Mouse (Mus musculus): Measurements from ENCODE around the gene Pip5k1b.

Gene Pip5k1b

GRCm38 (mm10) chr19:24259390-24260351 is 296.0 kb downstream of the Pip5k1b start:
- DNase-seq (ENCODE audit: low spot score), result no peak

DNA sequence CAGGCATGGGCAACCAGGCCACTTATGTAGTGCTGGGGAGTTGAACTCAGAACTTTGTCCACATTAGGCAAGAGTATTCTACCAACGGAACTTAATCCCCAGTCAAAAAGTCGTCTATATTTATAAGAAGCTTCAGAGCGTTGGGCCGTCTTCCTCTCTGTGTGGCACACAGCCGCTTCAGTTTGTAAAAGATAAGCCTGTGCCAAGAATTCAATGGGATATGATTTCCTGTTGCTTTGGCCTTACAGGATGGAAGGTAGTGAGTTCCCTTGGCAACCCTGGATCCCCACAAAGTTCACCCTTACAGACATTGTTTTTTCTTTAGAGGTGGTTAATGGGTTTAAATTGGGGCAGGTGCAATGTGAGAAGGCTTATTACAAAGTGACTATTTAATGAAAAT is 297.3 kb downstream of the Pip5k1b start:
- no peak for DNase-seq (ENCODE audit: low spot score)

GRCm38 (mm10) chr19:24257962-24258361 is 297.7 kb downstream of the Pip5k1b start:
- no peak for DNase-seq (ENCODE audit: low spot score)

- no peak for DNase-seq (ENCODE audit: low spot score)
These were observed 301.9 kb downstream of the Pip5k1b start for GRCm38 (mm10) chr19:24253657-24254260.

GRCm38 (mm10) chr19:24251869-24252268 is 303.8 kb downstream of the Pip5k1b start:
- no peak for DNase-seq (ENCODE audit: low spot score)
